Mouse (Mus musculus): ENCODE data around the gene Nbas. TPM values are rescaled to one million over a fixed set of nuclear protein-coding genes. Genes with fewer than 3 reads are reported as not detected.

Gene Nbas
- polyA plus RNA-seq, 1 experiment from 2014 or later = 15.7 TPM

- Histone ChIP-seq H3K4me3 (ENCODE audit: low read depth, low read length) (no peak overlapping the region), H3K4me1 (ENCODE audit: control insufficient read depth, insufficient read depth, low read length) (no peaks in the 10 kb centered on the region), H3K27ac (ENCODE audit: low read depth, low read length) (no peak overlapping the region), H3K9ac (ENCODE audit: low read length) (no peak overlapping the region), H3K36me3 (ENCODE audit: control insufficient read depth, insufficient read depth, low read length) (no peaks in the 10 kb centered on the region), H3K4me2 (no peak overlapping the region), H3K27me3 (ENCODE audit: control insufficient read depth, insufficient read depth, low read length) (no peaks in the 10 kb centered on the region), H3K9me3 (ENCODE audit: control insufficient read depth, low read length) (no peaks in the 10 kb centered on the region)
- DNase-seq (ENCODE audit: low spot score, missing footprints) (no peak), ATAC-seq (ENCODE audit: low FRiP score) (no peak)
- WGBS = 92% methylated on average over 7 of the region's 7 CpGs
These were observed 210.2 kb downstream of the Nbas start for GRCm38 (mm10) chr12:13479163-13479562.

- ATAC-seq (ENCODE audit: low FRiP score) (no peak), DNase-seq (ENCODE audit: low spot score, missing footprints) (no peak)
- no peaks in the 10 kb centered on the region for H3K36me3 ChIP-seq (ENCODE audit: control insufficient read depth, insufficient read depth, low read length)
- no peak overlapping the region for H3K9ac ChIP-seq (ENCODE audit: low read length)
- H3K4me1 ChIP-seq (ENCODE audit: control insufficient read depth, insufficient read depth, low read length) = no peaks in the 10 kb centered on the region
- H3K4me2 ChIP-seq = no peak overlapping the region
- H3K27ac ChIP-seq (ENCODE audit: low read depth, low read length) = no peak overlapping the region
- H3K9me3 ChIP-seq (ENCODE audit: control insufficient read depth, low read length) = no peaks in the 10 kb centered on the region
- H3K27me3 ChIP-seq (ENCODE audit: control insufficient read depth, insufficient read depth, low read length) = no peaks in the 10 kb centered on the region
- no peak overlapping the region for H3K4me3 ChIP-seq (ENCODE audit: low read depth, low read length)
- WGBS = 92% methylated on average over 3 of the region's 3 CpGs
These were observed 217.3 kb downstream of the Nbas start for GRCm38 (mm10) chr12:13486278-13486677.

- Histone ChIP-seq H3K27ac (ENCODE audit: low read depth, low read length) (no peak overlapping the region), H3K4me3 (ENCODE audit: low read depth, low read length) (no peak overlapping the region), H3K9ac (ENCODE audit: low read length) (no peak overlapping the region), H3K27me3 (ENCODE audit: control insufficient read depth, insufficient read depth, low read length) (no peaks in the 10 kb centered on the region), H3K4me1 (ENCODE audit: control insufficient read depth, insufficient read depth, low read length) (no peaks in the 10 kb centered on the region; the same call in 1 of the 2 replicates), H3K9me3 (ENCODE audit: control insufficient read depth, low read length) (no peaks in the 10 kb centered on the region), H3K36me3 (ENCODE audit: control insufficient read depth, insufficient read depth, low read length) (no peaks in the 10 kb centered on the region), H3K4me2 (no peak overlapping the region)
- ATAC-seq (ENCODE audit: low FRiP score) (no peak), DNase-seq (ENCODE audit: low spot score, missing footprints) (no peak)
- WGBS = 88% methylated on average over 6 of the region's 6 CpGs
These were observed 228.3 kb downstream of the Nbas start for GRCm38 (mm10) chr12:13497211-13497610.

- H3K9ac ChIP-seq (ENCODE audit: low read length) = no peak overlapping the region
- no peaks in the 10 kb centered on the region for H3K27me3 ChIP-seq (ENCODE audit: control insufficient read depth, insufficient read depth, low read length)
- no peaks in the 10 kb centered on the region; the same call in 1 of the 2 replicates for H3K4me1 ChIP-seq (ENCODE audit: control insufficient read depth, insufficient read depth, low read length)
- H3K36me3 ChIP-seq (ENCODE audit: control insufficient read depth, insufficient read depth, low read length) = no peaks in the 10 kb centered on the region
- H3K9me3 ChIP-seq (ENCODE audit: control insufficient read depth, low read length) = no peaks in the 10 kb centered on the region
- 66% methylated on average over 10 of the region's 10 CpGs for WGBS
- no peak overlapping the region for H3K4me2 ChIP-seq
- ATAC-seq (ENCODE audit: low FRiP score) (no peak; the same call in 1 of the 2 replicates), DNase-seq (ENCODE audit: low spot score, missing footprints) (no peak)
- no peak overlapping the region for H3K27ac ChIP-seq (ENCODE audit: low read depth, low read length)
- H3K4me3 ChIP-seq (ENCODE audit: low read depth, low read length) = no peak overlapping the region
These were observed 230.4 kb downstream of the Nbas start for GRCm38 (mm10) chr12:13499237-13499889.

GRCm38 (mm10) chr12:13500191-13500590, 231.3 kb downstream of the Nbas start:
- Histone ChIP-seq H3K36me3 (ENCODE audit: control insufficient read depth, insufficient read depth, low read length) (no peaks in the 10 kb centered on the region), H3K27ac (ENCODE audit: low read depth, low read length) (no peak overlapping the region), H3K4me3 (ENCODE audit: low read depth, low read length) (no peak overlapping the region), H3K9me3 (ENCODE audit: control insufficient read depth, low read length) (no peaks in the 10 kb centered on the region), H3K9ac (ENCODE audit: low read length) (no peak overlapping the region), H3K4me1 (ENCODE audit: control insufficient read depth, insufficient read depth, low read length) (no peaks in the 10 kb centered on the region; the same call in 1 of the 2 replicates), H3K4me2 (no peak overlapping the region), H3K27me3 (ENCODE audit: control insufficient read depth, insufficient read depth, low read length) (no peaks in the 10 kb centered on the region)
- WGBS = 88% methylated on average over 3 of the region's 3 CpGs
- no peak for ATAC-seq (ENCODE audit: low FRiP score)
- DNase-seq (ENCODE audit: low spot score, missing footprints) = no peak

- ATAC-seq (ENCODE audit: low FRiP score) (no peak), DNase-seq (ENCODE audit: low spot score, missing footprints) (no peak)
- H3K9me3 ChIP-seq (ENCODE audit: control insufficient read depth, low read length) = no peaks in the 10 kb centered on the region
- no peaks in the 10 kb centered on the region for H3K36me3 ChIP-seq (ENCODE audit: control insufficient read depth, insufficient read depth, low read length)
- no peak overlapping the region for H3K27ac ChIP-seq (ENCODE audit: low read depth, low read length)
- H3K4me2 ChIP-seq = no peak overlapping the region
- H3K4me3 ChIP-seq (ENCODE audit: low read depth, low read length) = no peak overlapping the region
- no peaks in the 10 kb centered on the region for H3K4me1 ChIP-seq (ENCODE audit: control insufficient read depth, insufficient read depth, low read length)
- H3K9ac ChIP-seq (ENCODE audit: low read length) = no peak overlapping the region
- 85% methylated on average over 5 of the region's 5 CpGs for WGBS
- H3K27me3 ChIP-seq (ENCODE audit: control insufficient read depth, insufficient read depth, low read length) = no peaks in the 10 kb centered on the region
These were observed 236.0 kb downstream of the Nbas start for GRCm38 (mm10) chr12:13504771-13505444.

- no peak overlapping the region for H3K9ac ChIP-seq (ENCODE audit: low read length)
- DNase-seq (ENCODE audit: low spot score, missing footprints) = no peak
- H3K9me3 ChIP-seq (ENCODE audit: control insufficient read depth, low read length) = no peaks in the 10 kb centered on the region
- H3K4me2 ChIP-seq = no peak overlapping the region
- no peak overlapping the region for H3K4me3 ChIP-seq (ENCODE audit: low read depth, low read length)
- H3K27ac ChIP-seq (ENCODE audit: low read depth, low read length) = no peak overlapping the region
- H3K36me3 ChIP-seq (ENCODE audit: control insufficient read depth, insufficient read depth, low read length) = no peaks in the 10 kb centered on the region
- no peak for ATAC-seq (ENCODE audit: low FRiP score)
- no peaks in the 10 kb centered on the region for H3K27me3 ChIP-seq (ENCODE audit: control insufficient read depth, insufficient read depth, low read length)
- WGBS = 47% methylated on average over 1 of the region's 1 CpGs
- H3K4me1 ChIP-seq (ENCODE audit: control insufficient read depth, insufficient read depth, low read length) = no peaks in the 10 kb centered on the region
These were observed 249.1 kb downstream of the Nbas start for GRCm38 (mm10) chr12:13518082-13518481.

GRCm38 (mm10) chr12:13519413-13519812, 250.5 kb downstream of the Nbas start:
- DNase-seq (ENCODE audit: low spot score, missing footprints) (no peak), ATAC-seq (ENCODE audit: low FRiP score) (no peak)
- Histone ChIP-seq H3K9me3 (ENCODE audit: control insufficient read depth, low read length) (no peaks in the 10 kb centered on the region), H3K36me3 (ENCODE audit: control insufficient read depth, insufficient read depth, low read length) (no peaks in the 10 kb centered on the region), H3K4me3 (ENCODE audit: low read depth, low read length) (no peak overlapping the region), H3K27ac (ENCODE audit: low read depth, low read length) (no peak overlapping the region), H3K27me3 (ENCODE audit: control insufficient read depth, insufficient read depth, low read length) (no peaks in the 10 kb centered on the region), H3K4me1 (ENCODE audit: control insufficient read depth, insufficient read depth, low read length) (no peaks in the 10 kb centered on the region), H3K9ac (ENCODE audit: low read length) (no peak overlapping the region), H3K4me2 (no peak overlapping the region)
- 92% methylated on average over 6 of the region's 6 CpGs for WGBS

- ATAC-seq (ENCODE audit: low FRiP score) = peak; percentile 42; the same call in 1 of the 2 replicates
- H3K4me3 ChIP-seq (ENCODE audit: low read depth, low read length) = no peak overlapping the region
- no peak overlapping the region for H3K4me2 ChIP-seq
- no peak overlapping the region for H3K9ac ChIP-seq (ENCODE audit: low read length)
- no peaks in the 10 kb centered on the region for H3K4me1 ChIP-seq (ENCODE audit: control insufficient read depth, insufficient read depth, low read length)
- H3K27me3 ChIP-seq (ENCODE audit: control insufficient read depth, insufficient read depth, low read length) = no peaks in the 10 kb centered on the region
- H3K27ac ChIP-seq (ENCODE audit: low read depth, low read length) = no peak overlapping the region
- peak; percentile 86 for DNase-seq (ENCODE audit: low spot score, missing footprints)
- 77% methylated on average over 1 of the region's 1 CpGs for WGBS
- H3K9me3 ChIP-seq (ENCODE audit: control insufficient read depth, low read length) = no peaks in the 10 kb centered on the region
- no peaks in the 10 kb centered on the region for H3K36me3 ChIP-seq (ENCODE audit: control insufficient read depth, insufficient read depth, low read length)
These were observed 263.9 kb downstream of the Nbas start for GRCm38 (mm10) chr12:13532731-13533365.
